Mouse (Mus musculus): ENCODE results near the gene Lrfn3. TPM values are rescaled to one million over a fixed set of nuclear protein-coding genes. Genes with fewer than 3 reads are reported as not detected.

Lrfn3 gene
- total RNA-seq, 1 experiment = 2.6 TPM

DNA sequence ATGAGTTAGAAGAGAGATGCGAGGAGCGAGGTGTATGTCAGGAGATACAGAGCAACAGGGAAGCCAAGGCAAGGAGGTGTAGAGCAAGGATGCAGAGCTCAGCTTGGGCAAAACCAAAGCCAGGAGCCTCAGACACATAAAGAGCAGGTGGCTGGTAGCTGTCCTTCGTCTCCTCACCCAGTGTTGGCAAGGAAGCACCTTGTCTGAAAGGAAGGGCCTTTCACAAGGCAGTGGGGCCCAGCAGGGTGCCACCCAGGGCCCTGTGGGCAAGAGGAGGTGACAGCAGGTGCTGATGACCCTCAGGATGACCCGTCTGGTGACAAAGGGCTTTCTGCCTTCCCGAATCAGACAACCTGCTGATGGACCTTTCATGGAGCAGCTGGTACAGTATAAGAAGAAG lies 28.0 kb downstream of the Lrfn3 start:
- Histone ChIP-seq H3K4me3 (ENCODE audit: insufficient read depth in 1 of 2, low read depth in 1 of 2, low read length in 2 of 2, poor library complexity in 1 of 2, severe bottlenecking in 1 of 2) (no peak overlapping the region), H3K27ac (ENCODE audit: insufficient read depth, low read depth, low read length, poor library complexity, severe bottlenecking) (no peak overlapping the region), H3K4me1 (ENCODE audit: control insufficient read depth in 2 of 2, insufficient read depth in 2 of 2, low read length in 2 of 2, poor library complexity in 1 of 2) (no peaks in the 10 kb centered on the region), H3K36me3 (ENCODE audit: control insufficient read depth, insufficient read depth, low read length, poor library complexity, severe bottlenecking) (no peaks in the 10 kb centered on the region), H3K9me3 (ENCODE audit: control insufficient read depth, insufficient read depth, low read depth, low read length) (no peaks in the 10 kb centered on the region), H3K9ac (ENCODE audit: insufficient read depth, low read depth, low read length, poor library complexity, severe bottlenecking) (no peak overlapping the region)
- no peak for TF ChIP-seq ZC3H11A (IDR thresholded peaks at IDR 0.05; ENCODE audit: borderline replicate concordance, low read depth, low read length)
- no peak for TF ChIP-seq HCFC1 (IDR thresholded peaks at IDR 0.05; ENCODE audit: borderline replicate concordance, insufficient read depth, low read length)
- TF ChIP-seq CHD2 (IDR thresholded peaks at IDR 0.05; ENCODE audit: low read depth, low read length) = no peak
- TF ChIP-seq MAFK (IDR thresholded peaks at IDR 0.05; ENCODE audit: insufficient read depth, low read depth, low read length) = no peak
- TF ChIP-seq ZNF384 (IDR thresholded peaks at IDR 0.05; ENCODE audit: low read depth, low read length) = no peak
- no peak for DNase-seq (ENCODE audit: low read depth, low spot score)
- in situ Hi-C loops (cut with MboI; ENCODE audit: low sequenced_read_pairs in 2 of 2, unreplicated experiment in 2 of 2) = no loop called here

DNA sequence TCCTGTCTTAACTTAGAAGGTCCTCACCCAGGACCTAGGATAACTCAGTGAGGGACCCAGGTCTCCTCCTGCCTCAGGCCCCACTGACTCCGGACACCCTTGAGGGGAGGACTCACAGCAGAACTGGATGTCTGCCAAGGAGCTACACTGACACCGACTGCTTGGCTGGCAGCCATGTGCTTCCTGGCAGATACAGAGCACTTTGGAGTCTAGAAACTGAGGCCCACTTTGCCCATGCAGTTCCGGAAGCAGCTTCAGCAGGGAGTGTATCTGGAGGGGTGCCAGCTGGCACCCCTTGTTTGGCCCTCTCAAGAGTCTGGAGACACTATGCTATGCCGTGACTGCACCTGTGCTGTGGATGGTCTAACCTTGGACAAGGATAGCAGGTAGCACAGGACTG lies 29.1 kb downstream of the Lrfn3 start:
- no peak overlapping the region for H3K9ac ChIP-seq (ENCODE audit: insufficient read depth, low read depth, low read length, poor library complexity, severe bottlenecking)
- peaks cover 0 to 3% of the 10 kb centered on the region in 2 experiments; a peak in 1 of 4 replicates for H3K4me1 ChIP-seq (ENCODE audit: control insufficient read depth in 2 of 2, insufficient read depth in 2 of 2, low read length in 2 of 2, poor library complexity in 1 of 2)
- H3K27ac ChIP-seq (ENCODE audit: insufficient read depth, low read depth, low read length, poor library complexity, severe bottlenecking) = no peak overlapping the region
- no peak overlapping the region for H3K4me3 ChIP-seq (ENCODE audit: insufficient read depth in 1 of 2, low read depth in 1 of 2, low read length in 2 of 2, poor library complexity in 1 of 2, severe bottlenecking in 1 of 2)
- TF ChIP-seq HCFC1 (IDR thresholded peaks at IDR 0.05; ENCODE audit: borderline replicate concordance, insufficient read depth, low read length) = no peak
- TF ChIP-seq CHD2 (IDR thresholded peaks at IDR 0.05; ENCODE audit: low read depth, low read length) = no peak
- TF ChIP-seq MAFK (IDR thresholded peaks at IDR 0.05; ENCODE audit: insufficient read depth, low read depth, low read length) = no peak
- TF ChIP-seq ZC3H11A (IDR thresholded peaks at IDR 0.05; ENCODE audit: borderline replicate concordance, low read depth, low read length) = no peak
- no peak for TF ChIP-seq ZNF384 (IDR thresholded peaks at IDR 0.05; ENCODE audit: low read depth, low read length)
- in situ Hi-C loops (cut with MboI; ENCODE audit: low sequenced_read_pairs in 2 of 2, unreplicated experiment in 2 of 2) = no loop called here
- no peak for DNase-seq (ENCODE audit: low read depth, low spot score)
- H3K9me3 ChIP-seq (ENCODE audit: control insufficient read depth, insufficient read depth, low read depth, low read length) = no peaks in the 10 kb centered on the region
- no peaks in the 10 kb centered on the region for H3K36me3 ChIP-seq (ENCODE audit: control insufficient read depth, insufficient read depth, low read length, poor library complexity, severe bottlenecking)

DNA sequence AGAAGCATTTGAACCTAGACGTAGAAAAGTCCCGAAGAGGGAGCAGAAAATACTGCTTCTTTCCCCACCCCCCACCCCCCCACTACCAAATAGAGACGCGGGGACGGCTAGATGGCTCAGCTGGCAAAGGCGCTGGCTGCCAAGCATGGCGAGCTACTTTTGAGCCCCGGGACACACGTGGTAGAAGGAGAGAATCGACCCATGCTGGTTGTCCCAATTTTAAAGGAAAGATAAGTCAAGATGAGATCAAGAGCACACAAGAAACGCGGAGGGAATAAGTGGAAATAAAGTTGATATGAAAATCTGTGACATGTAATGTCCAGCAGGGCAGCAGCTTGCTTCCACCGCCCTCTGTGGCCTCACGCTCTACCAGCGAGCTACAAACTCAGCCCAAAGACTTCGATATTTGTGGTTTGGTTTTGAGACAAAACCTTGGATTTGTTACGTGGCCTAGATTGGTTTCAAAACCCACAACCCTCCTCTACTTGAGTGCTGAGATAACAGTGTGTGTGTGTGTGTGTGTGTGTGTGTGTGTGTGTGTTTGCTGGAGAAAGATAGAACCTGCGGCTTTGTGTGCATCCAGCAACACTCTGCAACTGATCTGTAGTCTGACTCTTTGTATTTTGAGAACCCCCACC lies 29.8 kb downstream of the Lrfn3 start:
- H3K9me3 ChIP-seq (ENCODE audit: control insufficient read depth, insufficient read depth, low read depth, low read length) = no peaks in the 10 kb centered on the region
- no peaks in the 10 kb centered on the region for H3K36me3 ChIP-seq (ENCODE audit: control insufficient read depth, insufficient read depth, low read length, poor library complexity, severe bottlenecking)
- in situ Hi-C loops (cut with MboI; ENCODE audit: low sequenced_read_pairs in 2 of 2, unreplicated experiment in 2 of 2) = no loop called here
- H3K27ac ChIP-seq (ENCODE audit: insufficient read depth, low read depth, low read length, poor library complexity, severe bottlenecking) = no peak overlapping the region
- no peak for DNase-seq (ENCODE audit: low read depth, low spot score)
- no peak overlapping the region for H3K9ac ChIP-seq (ENCODE audit: insufficient read depth, low read depth, low read length, poor library complexity, severe bottlenecking)
- TF ChIP-seq HCFC1 (IDR thresholded peaks at IDR 0.05; ENCODE audit: borderline replicate concordance, insufficient read depth, low read length) (no peak), MAFK (IDR thresholded peaks at IDR 0.05; ENCODE audit: insufficient read depth, low read depth, low read length) (no peak), ZC3H11A (IDR thresholded peaks at IDR 0.05; ENCODE audit: borderline replicate concordance, low read depth, low read length) (no peak), ZNF384 (IDR thresholded peaks at IDR 0.05; ENCODE audit: low read depth, low read length) (no peak), CHD2 (IDR thresholded peaks at IDR 0.05; ENCODE audit: low read depth, low read length) (no peak)
- no peak overlapping the region for H3K4me3 ChIP-seq (ENCODE audit: insufficient read depth in 1 of 2, low read depth in 1 of 2, low read length in 2 of 2, poor library complexity in 1 of 2, severe bottlenecking in 1 of 2)
- H3K4me1 ChIP-seq (ENCODE audit: control insufficient read depth in 2 of 2, insufficient read depth in 2 of 2, low read length in 2 of 2, poor library complexity in 1 of 2) = peaks cover 0 to 5% of the 10 kb centered on the region in 2 experiments; a peak in 1 of 4 replicates

DNA sequence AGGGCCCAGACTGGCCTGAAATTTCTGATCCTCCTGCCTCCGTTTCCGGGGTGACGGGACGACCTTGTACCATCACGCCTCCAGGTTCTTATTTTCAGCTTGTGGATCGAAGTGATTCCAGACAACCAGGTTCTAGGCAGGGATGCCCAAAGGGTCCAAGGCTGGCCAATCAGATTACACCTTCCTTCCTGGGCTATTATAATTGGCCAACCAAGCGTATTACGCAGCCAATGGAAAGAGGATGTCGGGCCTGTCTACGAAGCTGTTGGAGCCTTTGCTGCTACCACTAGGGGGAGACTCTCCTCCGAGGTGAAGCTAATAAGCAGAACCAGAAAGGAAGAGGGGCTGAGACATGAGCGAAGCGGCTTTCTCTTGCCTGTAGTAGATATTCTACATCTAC lies 30.7 kb downstream of the Lrfn3 start:
- no peaks in the 10 kb centered on the region for H3K9me3 ChIP-seq (ENCODE audit: control insufficient read depth, insufficient read depth, low read depth, low read length)
- peak overlapping the region in 1 of 2 experiments; percentile 37; a peak in 2 of 4 replicates for H3K4me3 ChIP-seq (ENCODE audit: insufficient read depth in 1 of 2, low read depth in 1 of 2, low read length in 2 of 2, poor library complexity in 1 of 2, severe bottlenecking in 1 of 2)
- H3K27ac ChIP-seq (ENCODE audit: insufficient read depth, low read depth, low read length, poor library complexity, severe bottlenecking) = no peak overlapping the region
- peak; percentile 80 for TF ChIP-seq CHD2 (IDR thresholded peaks at IDR 0.05; ENCODE audit: low read depth, low read length)
- peak; percentile 42; the same call in 1 of the 2 replicates for TF ChIP-seq ZC3H11A (IDR thresholded peaks at IDR 0.05; ENCODE audit: borderline replicate concordance, low read depth, low read length)
- no peak for TF ChIP-seq HCFC1 (IDR thresholded peaks at IDR 0.05; ENCODE audit: borderline replicate concordance, insufficient read depth, low read length)
- DNase-seq (ENCODE audit: low read depth, low spot score) = peak; percentile 95
- peaks cover 0 to 5% of the 10 kb centered on the region in 2 experiments; a peak in 1 of 4 replicates for H3K4me1 ChIP-seq (ENCODE audit: control insufficient read depth in 2 of 2, insufficient read depth in 2 of 2, low read length in 2 of 2, poor library complexity in 1 of 2)
- in situ Hi-C loops (cut with MboI; ENCODE audit: low sequenced_read_pairs in 2 of 2, unreplicated experiment in 2 of 2) = no loop called here
- no peak overlapping the region for H3K9ac ChIP-seq (ENCODE audit: insufficient read depth, low read depth, low read length, poor library complexity, severe bottlenecking)
- H3K36me3 ChIP-seq (ENCODE audit: control insufficient read depth, insufficient read depth, low read length, poor library complexity, severe bottlenecking) = no peaks in the 10 kb centered on the region

All from ES-E14 (cell line).